Mouse (Mus musculus): ENCODE data around the gene Htra2. TPM values are rescaled to one million over a fixed set of nuclear protein-coding genes. Genes with fewer than 3 reads are reported as not detected.
A peak's percentile ranks its signal among the peaks of the same experiment; 100 is the strongest.

Htra2 gene
- 102 and 103 TPM in 2 replicates for polyA plus RNA-seq (2014; fragmentation: Nextera tagmentation; extraction: Ambion mirVana)

DNA sequence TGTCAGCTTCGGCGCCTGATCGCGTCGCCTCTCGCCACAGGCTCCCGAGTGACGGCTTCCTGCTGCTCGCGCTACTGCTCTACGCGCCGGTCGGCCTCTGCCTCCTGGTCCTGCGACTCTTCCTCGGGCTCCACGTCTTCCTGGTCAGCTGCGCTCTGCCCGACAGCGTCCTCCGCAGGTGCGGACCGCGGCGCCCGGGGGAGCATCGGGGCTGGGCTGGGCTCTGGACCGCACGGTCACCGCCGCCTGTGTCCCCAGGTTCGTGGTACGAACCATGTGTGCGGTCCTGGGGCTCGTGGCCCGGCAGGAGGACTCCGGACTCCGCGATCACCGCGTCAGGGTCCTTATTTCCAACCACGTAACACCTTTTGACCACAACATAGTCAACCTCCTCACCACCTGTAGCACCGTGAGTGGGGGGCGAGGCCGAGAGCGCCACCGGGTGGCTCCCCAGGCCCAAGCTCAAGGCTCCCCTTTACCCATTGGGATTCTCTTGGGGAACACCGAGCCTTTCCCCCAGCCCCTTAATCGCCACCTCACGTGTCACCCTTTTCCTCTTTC is at the start of gene Htra2:
TSS of gene Htra2 (minus strand) at position 403 of the 561 bp plus-strand sequence.
- H3K36me3 ChIP-seq (ENCODE audit: control insufficient read depth, insufficient read depth, low read length), result peaks cover 22% of the 10 kb centered on the region
- WGBS, result under 1% methylated on average over 50 of the region's 50 CpGs
- peak within 1 kb of the TSS; percentile 79 for H3K4me3 ChIP-seq (ENCODE audit: low read depth, low read length)
- no peaks in the 10 kb centered on the region for H3K9me3 ChIP-seq (ENCODE audit: control insufficient read depth, low read length)
- no peaks in the 10 kb centered on the region for H3K27me3 ChIP-seq (replicated peaks; ENCODE audit: control insufficient read depth, insufficient read depth, low read length)
- DNase-seq (ENCODE audit: low spot score), result no peak
- H3K27ac ChIP-seq (ENCODE audit: low read depth, low read length), result peak within 1 kb of the TSS; percentile 87
- H3K4me2 ChIP-seq, result peak within 1 kb of the TSS; percentile 95
- ATAC-seq (replicated peaks; ENCODE audit: low FRiP score), result peak; percentile 17
- H3K9ac ChIP-seq (ENCODE audit: low read depth, low read length), result peak within 1 kb of the TSS; percentile 94
- peaks cover 21% of the 10 kb centered on the region for H3K4me1 ChIP-seq (replicated peaks; ENCODE audit: control insufficient read depth, insufficient read depth, low read length)

DNA sequence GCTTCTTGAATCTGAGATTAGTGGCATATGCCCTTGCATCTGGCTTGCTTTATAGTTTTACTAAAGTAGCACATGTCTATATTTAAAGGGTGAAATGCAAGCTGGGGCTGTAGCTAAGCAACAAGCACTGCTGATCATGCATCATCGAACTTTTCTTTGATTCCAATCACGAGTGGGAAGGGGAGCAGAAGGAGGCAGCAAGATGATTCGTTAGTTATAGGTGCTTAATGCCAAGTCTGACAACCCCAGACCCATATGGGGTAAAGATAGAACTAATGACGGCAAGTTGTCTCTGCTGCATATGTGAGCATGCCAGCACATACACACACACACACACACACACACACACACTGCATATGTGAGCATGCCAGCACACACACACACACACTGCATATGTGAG is 49.1 kb upstream of the Htra2 start:
- ATAC-seq (replicated peaks; ENCODE audit: low FRiP score) (no peak), DNase-seq (ENCODE audit: low spot score) (no peak)
- WGBS, result 84% methylated on average over 4 of the region's 4 CpGs
- Histone ChIP-seq H3K27ac (ENCODE audit: low read depth, low read length) (no peak overlapping the region), H3K36me3 (ENCODE audit: control insufficient read depth, insufficient read depth, low read length) (peaks cover 2% of the 10 kb centered on the region; the same call in 1 of the 2 replicates), H3K4me3 (ENCODE audit: low read depth, low read length) (no peak overlapping the region), H3K9ac (ENCODE audit: low read depth, low read length) (no peak overlapping the region), H3K27me3 (replicated peaks; ENCODE audit: control insufficient read depth, insufficient read depth, low read length) (no peaks in the 10 kb centered on the region; the same call in 1 of the 2 replicates), H3K9me3 (ENCODE audit: control insufficient read depth, low read length) (no peaks in the 10 kb centered on the region), H3K4me2 (no peak overlapping the region), H3K4me1 (replicated peaks; ENCODE audit: control insufficient read depth, insufficient read depth, low read length) (peaks cover 33% of the 10 kb centered on the region)

DNA sequence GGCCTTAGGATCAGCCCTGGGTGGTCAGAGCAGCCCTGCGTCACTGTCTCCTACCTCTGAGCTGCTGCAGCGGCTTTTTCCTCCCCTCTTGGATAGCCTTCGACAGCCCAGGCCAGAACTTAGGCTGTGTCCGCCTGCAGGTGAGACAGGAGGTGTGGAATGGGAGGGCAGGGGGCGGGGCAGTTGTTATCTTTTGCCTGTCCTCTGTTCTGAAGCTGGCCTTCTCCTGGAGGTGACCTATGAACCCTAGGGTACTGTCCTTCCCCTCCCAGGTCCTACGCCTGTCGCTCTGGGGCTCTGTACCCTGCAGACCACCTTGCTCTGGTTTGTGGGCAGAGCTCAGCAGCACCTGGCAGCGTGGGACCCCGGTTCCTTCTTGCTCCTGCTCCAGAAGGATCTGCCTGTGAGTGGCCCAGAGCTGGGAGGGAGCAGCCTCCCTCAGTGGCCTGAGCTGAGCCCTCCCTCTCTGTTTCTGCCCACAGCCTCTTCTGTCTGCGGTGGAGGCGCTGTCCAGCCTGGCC is 48.1 kb upstream of the Htra2 start:
- DNase-seq (ENCODE audit: low spot score) (no peak), ATAC-seq (replicated peaks; ENCODE audit: low FRiP score) (no peak)
- Histone ChIP-seq H3K4me2 (peak overlapping the region; percentile 100), H3K4me3 (ENCODE audit: low read depth, low read length) (peak overlapping the region; percentile 87), H3K4me1 (replicated peaks; ENCODE audit: control insufficient read depth, insufficient read depth, low read length) (peaks cover 32% of the 10 kb centered on the region), H3K27ac (ENCODE audit: low read depth, low read length) (peak overlapping the region; percentile 34; the same call in 1 of the 2 replicates), H3K9ac (ENCODE audit: low read depth, low read length) (peak overlapping the region; percentile 95), H3K36me3 (ENCODE audit: control insufficient read depth, insufficient read depth, low read length) (peaks cover 2% of the 10 kb centered on the region; the same call in 1 of the 2 replicates), H3K27me3 (replicated peaks; ENCODE audit: control insufficient read depth, insufficient read depth, low read length) (no peaks in the 10 kb centered on the region; the same call in 1 of the 2 replicates), H3K9me3 (ENCODE audit: control insufficient read depth, low read length) (no peaks in the 10 kb centered on the region)
- 50% methylated on average over 11 of the region's 11 CpGs for WGBS

DNA sequence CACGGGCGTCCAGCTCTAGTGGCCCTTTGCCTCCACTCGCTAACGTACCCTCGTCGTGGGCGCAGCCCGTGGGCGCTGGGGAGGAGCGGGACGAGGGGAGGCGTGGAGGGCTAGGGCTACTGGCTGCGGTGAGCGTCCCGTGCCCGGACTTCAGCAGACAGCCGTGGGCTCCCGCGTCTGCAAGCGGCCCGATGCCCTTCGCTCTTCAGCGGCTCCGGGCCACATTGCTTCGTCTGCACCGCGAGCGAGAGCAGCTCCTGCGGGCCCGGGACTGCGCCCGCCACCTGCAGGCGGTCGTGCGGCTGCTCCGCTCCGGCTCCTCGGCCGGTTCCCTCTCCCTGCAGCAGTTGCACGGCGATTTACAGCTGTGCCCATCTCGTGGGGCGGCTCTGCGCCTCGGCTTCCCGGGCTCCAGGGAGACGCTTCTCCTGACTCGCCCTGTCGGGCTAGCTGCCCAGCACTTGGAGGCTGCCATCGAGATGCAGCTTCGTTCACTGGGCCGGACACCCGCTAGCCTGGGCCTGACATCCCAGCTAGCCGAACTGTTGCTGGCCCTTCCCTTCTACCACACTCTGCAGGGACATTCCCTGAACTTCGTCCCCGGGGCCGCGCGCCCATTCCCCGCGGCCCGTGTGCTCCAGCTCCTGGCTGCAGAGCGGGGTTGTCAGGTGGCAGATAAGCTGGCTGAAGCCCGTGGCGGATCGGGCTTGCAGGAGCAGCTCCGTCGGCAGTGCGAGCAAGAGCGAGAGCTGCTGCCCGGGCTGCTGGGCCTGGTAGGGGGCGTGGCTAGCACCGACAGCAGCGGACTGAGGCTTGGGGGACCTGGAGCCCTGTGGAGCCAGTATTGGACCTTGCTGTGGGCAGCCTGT is 46.8 kb upstream of the Htra2 start:
- ATAC-seq (replicated peaks; ENCODE audit: low FRiP score) (peak; percentile 77), DNase-seq (ENCODE audit: low spot score) (peak; percentile 77)
- no peaks in the 10 kb centered on the region; the same call in none of the 2 replicates for H3K27me3 ChIP-seq (replicated peaks; ENCODE audit: control insufficient read depth, insufficient read depth, low read length)
- H3K4me2 ChIP-seq, result peak overlapping the region; percentile 100
- H3K36me3 ChIP-seq (ENCODE audit: control insufficient read depth, insufficient read depth, low read length), result peaks cover 2% of the 10 kb centered on the region; the same call in 1 of the 2 replicates
- peaks cover 23% of the 10 kb centered on the region for H3K4me1 ChIP-seq (replicated peaks; ENCODE audit: control insufficient read depth, insufficient read depth, low read length)
- H3K27ac ChIP-seq (ENCODE audit: low read depth, low read length), result peak overlapping the region; percentile 87
- WGBS, result under 1% methylated on average over 74 of the region's 74 CpGs
- H3K4me3 ChIP-seq (ENCODE audit: low read depth, low read length), result peak overlapping the region; percentile 87
- H3K9me3 ChIP-seq (ENCODE audit: control insufficient read depth, low read length), result no peaks in the 10 kb centered on the region
- peak overlapping the region; percentile 95 for H3K9ac ChIP-seq (ENCODE audit: low read depth, low read length)

DNA sequence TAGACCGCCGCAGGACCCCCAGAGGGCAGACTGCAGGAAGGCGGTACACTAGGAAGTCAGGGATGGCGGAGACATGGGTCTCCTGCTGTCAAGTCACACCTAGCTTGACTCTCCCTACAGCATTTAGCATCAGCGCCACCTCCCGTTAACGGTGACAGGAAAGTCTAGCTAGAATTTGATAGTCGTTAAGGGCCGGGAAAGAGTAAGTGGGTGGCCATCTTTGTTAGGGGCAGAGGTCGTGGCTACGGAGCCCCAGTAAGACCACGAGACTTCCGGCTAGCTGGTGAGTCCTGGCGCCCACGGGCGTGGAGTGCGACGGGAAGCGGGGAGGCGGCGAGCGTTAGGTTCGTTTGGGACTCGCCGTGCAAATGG is 46.2 kb upstream of the Htra2 start, which contains the start of the genes Ccdc142 and Gm42688:
TSS of gene Ccdc142 (plus strand) at position 286 of the 372 bp plus-strand sequence.
TSS of gene Gm42688 (plus strand) at position 302 of the 372 bp plus-strand sequence.
- under 1% methylated on average over 25 of the region's 25 CpGs for WGBS
- Histone ChIP-seq H3K27ac (ENCODE audit: low read depth, low read length) (peak within 1 kb of the TSS; percentile 87), H3K9me3 (ENCODE audit: control insufficient read depth, low read length) (no peaks in the 10 kb centered on the region), H3K9ac (ENCODE audit: low read depth, low read length) (peak within 1 kb of the TSS; percentile 95), H3K27me3 (replicated peaks; ENCODE audit: control insufficient read depth, insufficient read depth, low read length) (no peaks in the 10 kb centered on the region; the same call in none of the 2 replicates), H3K4me2 (peak within 1 kb of the TSS; percentile 100), H3K4me3 (ENCODE audit: low read depth, low read length) (peak within 1 kb of the TSS; percentile 87), H3K4me1 (replicated peaks; ENCODE audit: control insufficient read depth, insufficient read depth, low read length) (peaks cover 23% of the 10 kb centered on the region), H3K36me3 (ENCODE audit: control insufficient read depth, insufficient read depth, low read length) (peaks cover 2% of the 10 kb centered on the region; the same call in 1 of the 2 replicates)
- ATAC-seq (replicated peaks; ENCODE audit: low FRiP score), result peak; percentile 86
- DNase-seq (ENCODE audit: low spot score), result peak; percentile 78

DNA sequence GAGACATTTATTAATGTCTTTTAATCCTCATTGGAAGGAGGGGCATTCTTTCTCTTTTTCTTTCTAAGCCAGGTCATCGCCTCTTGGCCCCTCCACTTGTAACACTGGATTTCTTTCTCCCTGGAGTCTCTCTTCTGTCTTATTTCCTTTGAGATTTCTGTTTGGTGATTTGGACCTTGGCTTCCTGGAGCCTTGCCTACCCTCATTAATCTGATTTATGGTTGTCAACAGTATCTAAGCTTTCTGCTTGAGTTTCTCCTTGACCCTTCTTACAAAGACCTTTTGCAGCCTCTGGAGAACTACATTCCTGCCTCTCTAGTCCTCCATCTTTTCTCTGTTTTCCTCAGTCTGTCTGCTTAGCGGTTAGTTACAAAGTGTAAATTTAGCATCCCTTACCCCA is 43.3 kb upstream of the Htra2 start:
- Histone ChIP-seq H3K4me1 (replicated peaks; ENCODE audit: control insufficient read depth, insufficient read depth, low read length) (peaks cover 20% of the 10 kb centered on the region), H3K36me3 (ENCODE audit: control insufficient read depth, insufficient read depth, low read length) (no peaks in the 10 kb centered on the region), H3K4me3 (ENCODE audit: low read depth, low read length) (no peak overlapping the region), H3K27me3 (replicated peaks; ENCODE audit: control insufficient read depth, insufficient read depth, low read length) (no peaks in the 10 kb centered on the region; the same call in none of the 2 replicates), H3K9me3 (ENCODE audit: control insufficient read depth, low read length) (no peaks in the 10 kb centered on the region), H3K9ac (ENCODE audit: low read depth, low read length) (no peak overlapping the region), H3K4me2 (no peak overlapping the region), H3K27ac (ENCODE audit: low read depth, low read length) (no peak overlapping the region)
- 59% methylated on average over 2 of the region's 2 CpGs for WGBS
- DNase-seq (ENCODE audit: low spot score), result no peak
- ATAC-seq (replicated peaks; ENCODE audit: low FRiP score), result no peak

DNA sequence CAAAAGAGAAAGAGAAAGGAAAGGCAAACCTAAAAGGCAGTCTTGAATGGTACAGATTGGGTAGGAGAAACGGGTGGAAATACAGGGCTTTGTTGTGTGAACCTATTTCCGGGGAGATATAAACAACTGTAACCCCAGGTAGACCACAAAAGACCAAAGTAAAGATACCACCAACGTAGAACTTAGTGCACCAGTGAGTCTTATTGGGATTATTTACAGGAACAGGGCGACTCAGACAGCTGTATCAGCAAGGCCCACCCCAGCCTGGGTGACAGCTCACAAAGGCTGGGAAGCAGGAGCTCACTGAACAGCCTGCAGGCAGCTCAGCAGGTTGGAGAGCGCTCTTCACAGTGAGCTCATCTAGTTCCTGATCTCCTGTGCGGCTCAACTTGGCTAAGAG is 40.9 kb upstream of the Htra2 start:
- H3K9me3 ChIP-seq (ENCODE audit: control insufficient read depth, low read length), result no peaks in the 10 kb centered on the region
- no peak overlapping the region for H3K9ac ChIP-seq (ENCODE audit: low read depth, low read length)
- no peak for DNase-seq (ENCODE audit: low spot score)
- 30% methylated on average over 6 of the region's 6 CpGs for WGBS
- H3K27me3 ChIP-seq (replicated peaks; ENCODE audit: control insufficient read depth, insufficient read depth, low read length), result no peaks in the 10 kb centered on the region; the same call in none of the 2 replicates
- peaks cover 3% of the 10 kb centered on the region; the same call in 1 of the 2 replicates for H3K4me1 ChIP-seq (replicated peaks; ENCODE audit: control insufficient read depth, insufficient read depth, low read length)
- H3K27ac ChIP-seq (ENCODE audit: low read depth, low read length), result no peak overlapping the region
- ATAC-seq (replicated peaks; ENCODE audit: low FRiP score), result no peak
- no peak overlapping the region for H3K4me2 ChIP-seq
- no peaks in the 10 kb centered on the region for H3K36me3 ChIP-seq (ENCODE audit: control insufficient read depth, insufficient read depth, low read length)
- no peak overlapping the region for H3K4me3 ChIP-seq (ENCODE audit: low read depth, low read length)

DNA sequence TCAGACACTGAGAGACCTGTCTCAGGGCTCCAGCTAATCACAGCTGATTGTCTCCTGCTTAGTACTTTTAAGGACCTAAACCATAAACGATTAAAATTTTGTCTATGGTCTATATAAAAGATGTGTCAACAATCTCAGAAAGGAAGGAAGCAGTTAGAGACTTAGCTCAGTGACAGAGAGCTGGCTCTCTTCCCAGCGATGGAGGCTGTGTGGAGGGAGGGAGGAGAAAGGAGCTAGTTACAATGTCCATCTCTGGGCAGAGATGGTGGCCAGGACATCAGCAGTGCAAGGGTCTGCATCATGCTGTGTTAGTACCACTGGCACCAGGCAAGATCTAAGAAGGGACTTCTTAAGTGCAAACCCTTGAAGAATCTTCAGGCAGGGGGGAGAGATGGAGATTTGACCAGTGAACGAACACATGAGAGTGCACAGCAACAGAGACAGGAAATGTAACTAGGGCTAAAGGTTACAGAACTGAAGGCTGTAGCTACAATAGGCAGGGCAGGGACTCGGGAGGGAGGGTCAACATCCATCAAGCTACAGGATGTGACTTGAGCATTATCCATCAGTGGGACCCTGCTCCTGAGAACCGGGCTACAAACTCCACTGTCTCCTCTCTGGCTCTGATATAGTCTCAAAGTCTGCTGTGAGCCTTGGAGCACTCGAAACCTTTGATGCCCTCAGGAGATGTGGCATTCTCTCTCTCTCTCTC is 37.5 kb upstream of the Htra2 start:
- H3K4me1 ChIP-seq (replicated peaks; ENCODE audit: control insufficient read depth, insufficient read depth, low read length), result no peaks in the 10 kb centered on the region
- WGBS, result 37% methylated on average over 6 of the region's 6 CpGs
- ATAC-seq (replicated peaks; ENCODE audit: low FRiP score), result no peak

More for the DNA sequence above, 37.5 kb upstream of the Htra2 start:
- Histone ChIP-seq H3K4me2 (no peak overlapping the region), H3K27ac (ENCODE audit: low read depth, low read length) (no peak overlapping the region), H3K9ac (ENCODE audit: low read depth, low read length) (no peak overlapping the region), H3K36me3 (ENCODE audit: control insufficient read depth, insufficient read depth, low read length) (no peaks in the 10 kb centered on the region), H3K4me3 (ENCODE audit: low read depth, low read length) (no peak overlapping the region), H3K9me3 (ENCODE audit: control insufficient read depth, low read length) (no peaks in the 10 kb centered on the region), H3K27me3 (replicated peaks; ENCODE audit: control insufficient read depth, insufficient read depth, low read length) (peaks cover 31% of the 10 kb centered on the region)
- DNase-seq (ENCODE audit: low spot score), result no peak
